Mouse (Mus musculus) intestine, embryonic 16.5 days (tissue): ENCODE results near the gene Nsdhl. TPM values are rescaled to one million over a fixed set of nuclear protein-coding genes. Genes with fewer than 3 reads are reported as not detected.

Source experiments
- ATAC-seq: fragments of 200-750 bp; cut with Nextera tagmentation; 2 replicates; pipeline ENCODE4 v1.8.0; 2017; ENCODE audit warnings: moderate TSS enrichment, moderate library complexity
- H3K27ac ChIP-seq: fragments of 300-500 bp; sonication (generic); 2 replicates; pipeline ENCODE4 v1.5.1; 2014; ENCODE audit warnings: mild to moderate bottlenecking, low read length
- H3K27me3 ChIP-seq: fragments of 300-500 bp; sonication (generic); replicated peaks from 2 replicates; pipeline ENCODE4 v1.6.1; 2014; ENCODE audit warnings: low read length, control low read depth, mixed read lengths; ENCODE audit not compliant: control insufficient read depth, insufficient read depth
- H3K36me3 ChIP-seq: fragments of 300-500 bp; sonication (generic); 2 replicates; pipeline ENCODE4 v1.6.1; 2014; ENCODE audit warnings: low read length, control low read depth; ENCODE audit not compliant: control insufficient read depth, insufficient read depth
- H3K4me1 ChIP-seq: fragments of 300-500 bp; sonication (generic); 2 replicates; pipeline ENCODE4 v1.6.1; 2014; ENCODE audit warnings: low read length, control low read depth, mixed read lengths; ENCODE audit not compliant: control insufficient read depth, insufficient read depth
- H3K4me2 ChIP-seq: fragments of 300-500 bp; sonication (generic); 2 replicates; pipeline ENCODE4 v1.6.1; 2014; ENCODE audit warnings: low read depth, low read length, control low read depth
- H3K4me3 ChIP-seq: fragments of 300-500 bp; sonication (generic); 2 replicates; pipeline ENCODE4 v1.5.1; 2014; ENCODE audit warnings: mild to moderate bottlenecking, low read length
- H3K9ac ChIP-seq: fragments of 300-500 bp; sonication (generic); 2 replicates; pipeline ENCODE4 v1.6.1; 2014; ENCODE audit warnings: low read depth, low read length
- H3K9me3 ChIP-seq: fragments of 300-500 bp; sonication (generic); 2 replicates; pipeline ENCODE4 v1.6.1; 2016; ENCODE audit warnings: low read length, control low read depth; ENCODE audit not compliant: control insufficient read depth
- WGBS: fragments of 180-500 bp; shearing (Covaris S2); extraction: QIAGEN DNeasy Blood & Tissue Kit; methylation state at CpG from one replicate; pipeline ENCODE4 v1.1.7; 2014; 5-methylcytosine and 5-hydroxymethylcytosine counted together
- microRNA counts: library from miRNA; unstranded; fragments of <30 nt; microRNA quantifications from one replicate; lab custom pipeline; 2016
- microRNA-seq: library from miRNA; unstranded; fragments of <30 nt; microRNA quantifications from one replicate; pipeline ENCODE4, GENCODE M21; 2016
- polyA plus RNA-seq: library from polyadenylated mRNA; unstranded; fragments of >200 nt; fragmentation: Nextera tagmentation; extraction: Ambion mirVana; gene quantifications from 2 replicates; pipeline ENCODE4 v1.2.1, GENCODE M21; 2015

Gene Nsdhl
- polyA plus RNA-seq, 1 experiment from 2014 or later: 46.8 TPM

GRCm38 (mm10) chrX:72988431-72988830, 70.1 kb downstream of the Nsdhl start:
- Histone ChIP-seq H3K4me3 (no peak overlapping the region), H3K27ac (no peak overlapping the region), H3K27me3 (peaks cover 9% of the 10 kb centered on the region; the same call in 1 of the 2 replicates), H3K4me2 (no peak overlapping the region), H3K36me3 (no peaks in the 10 kb centered on the region), H3K9ac (no peak overlapping the region), H3K9me3 (no peaks in the 10 kb centered on the region), H3K4me1 (no peaks in the 10 kb centered on the region)
- ATAC-seq: no peak
- 88% methylated on average over 3 of the region's 3 CpGs for WGBS

GRCm38 (mm10) chrX:72990581-72990980, 72.2 kb downstream of the Nsdhl start:
- no peaks in the 10 kb centered on the region for H3K36me3 ChIP-seq
- no peaks in the 10 kb centered on the region for H3K4me1 ChIP-seq
- no peak overlapping the region for H3K4me3 ChIP-seq
- no peak overlapping the region for H3K27ac ChIP-seq
- no peak for ATAC-seq
- WGBS: 74% methylated on average over 3 of the region's 3 CpGs
- no peak overlapping the region for H3K9ac ChIP-seq
- H3K4me2 ChIP-seq: no peak overlapping the region
- H3K9me3 ChIP-seq: no peaks in the 10 kb centered on the region
- peaks cover 9% of the 10 kb centered on the region; the same call in 1 of the 2 replicates for H3K27me3 ChIP-seq

GRCm38 (mm10) chrX:72992291-72992919, 74.0 kb downstream of the Nsdhl start:
- Histone ChIP-seq H3K27ac (no peak overlapping the region), H3K9me3 (no peaks in the 10 kb centered on the region), H3K4me2 (no peak overlapping the region), H3K9ac (no peak overlapping the region), H3K4me1 (no peaks in the 10 kb centered on the region), H3K4me3 (no peak overlapping the region), H3K36me3 (no peaks in the 10 kb centered on the region), H3K27me3 (peaks cover 7% of the 10 kb centered on the region; the same call in 1 of the 2 replicates)
- 59% methylated on average over 5 of the region's 5 CpGs for WGBS
- no peak for ATAC-seq

GRCm38 (mm10) chrX:72995542-72995941, 77.2 kb downstream of the Nsdhl start:
- peak; percentile 55; the same call in 1 of the 2 replicates for ATAC-seq
- WGBS: 56% methylated on average over 3 of the region's 3 CpGs

GRCm38 (mm10) chrX:73003110-73003509, 84.8 kb downstream of the Nsdhl start:
- Histone ChIP-seq H3K4me2 (no peak overlapping the region), H3K27me3 (peaks cover under 1% of the 10 kb centered on the region; the same call in 1 of the 2 replicates), H3K9ac (no peak overlapping the region), H3K27ac (no peak overlapping the region), H3K9me3 (no peaks in the 10 kb centered on the region), H3K4me1 (no peaks in the 10 kb centered on the region), H3K4me3 (no peak overlapping the region), H3K36me3 (no peaks in the 10 kb centered on the region)
- 76% methylated on average over 5 of the region's 5 CpGs for WGBS
- no peak for ATAC-seq

More at GRCm38 (mm10) chrX:72995542-72995941, 77.2 kb downstream of the Nsdhl start:
- Histone ChIP-seq H3K27ac (no peak overlapping the region), H3K36me3 (no peaks in the 10 kb centered on the region), H3K4me3 (no peak overlapping the region), H3K27me3 (peaks cover 12% of the 10 kb centered on the region), H3K9ac (no peak overlapping the region), H3K4me2 (no peak overlapping the region), H3K4me1 (no peaks in the 10 kb centered on the region), H3K9me3 (no peaks in the 10 kb centered on the region)

- H3K27ac ChIP-seq: no peak overlapping the region
- no peaks in the 10 kb centered on the region; the same call in 1 of the 2 replicates for H3K27me3 ChIP-seq
- WGBS: 66% methylated on average over 4 of the region's 4 CpGs
- no peaks in the 10 kb centered on the region for H3K36me3 ChIP-seq
- no peak overlapping the region for H3K9ac ChIP-seq
- ATAC-seq: no peak
- H3K4me1 ChIP-seq: no peaks in the 10 kb centered on the region
- H3K4me2 ChIP-seq: no peak overlapping the region
- no peak overlapping the region for H3K4me3 ChIP-seq
- H3K9me3 ChIP-seq: no peaks in the 10 kb centered on the region
Observed at GRCm38 (mm10) chrX:73005678-73006077, 87.3 kb downstream of the Nsdhl start.

GRCm38 (mm10) chrX:73007597-73008479, 89.5 kb downstream of the Nsdhl start:
- 0 out of 2 replicates have a peak overlapping the region, but pooled peaks have one; percentile 23 for H3K27ac ChIP-seq
- no peaks in the 10 kb centered on the region for H3K4me1 ChIP-seq
- H3K4me3 ChIP-seq: peak overlapping the region; percentile 42
- H3K4me2 ChIP-seq: peak overlapping the region; percentile 48
- peak overlapping the region; percentile 48; the same call in 1 of the 2 replicates for H3K9ac ChIP-seq
- WGBS: 14% methylated on average over 24 of the region's 27 CpGs
- H3K36me3 ChIP-seq: no peaks in the 10 kb centered on the region
- no peaks in the 10 kb centered on the region for H3K27me3 ChIP-seq
- peak; percentile 100 for ATAC-seq
- H3K9me3 ChIP-seq: no peaks in the 10 kb centered on the region

MicroRNA genes within 50 kb of the gene (microRNA counts, 519-probe panel; counts per million panel counts)
- microRNA mmu-miR-2137 (lab: Ali Mortazavi, UCI): 1,707 counts per million, percentile 24 among the panel's probes with 10 or more counts

Small RNAs within 50 kb of the gene (microRNA-seq; reads per million reads assigned to microRNA genes)
- gene Mir2137: not detected

Other genes with a start within 250 kb of the Nsdhl start
- gene Gabrq, start 93.4 kb upstream of the Nsdhl start, polyA plus RNA-seq: 0.10 and 0.33 TPM in 2 replicates
- 51.4 and 54.9 TPM in 2 replicates for gene Cetn2, start 146 bp upstream of the Nsdhl start, polyA plus RNA-seq
- 4.6 and 4.9 TPM in 2 replicates for gene Zfp185, start 68.8 kb downstream of the Nsdhl start, polyA plus RNA-seq
- not detected in 2 replicates for gene Pnma5, start 118.5 kb downstream of the Nsdhl start, polyA plus RNA-seq
- gene Pnma3, start 146.2 kb downstream of the Nsdhl start, polyA plus RNA-seq: 0.06 and 0.11 TPM in 2 replicates
- gene Xlr4a, start 163.9 kb downstream of the Nsdhl start, polyA plus RNA-seq: 3.0 and 4.3 TPM in 2 replicates
- 8.8 and 9.4 TPM in 2 replicates for gene Xlr3a, start 178.5 kb downstream of the Nsdhl start, polyA plus RNA-seq
- 0.33 TPM in 1 of 2 replicates, not detected in the other for gene Gm14685, start 198.5 kb downstream of the Nsdhl start, polyA plus RNA-seq
- 0.10 and 0.28 TPM in 2 replicates for gene Xlr5b, start 230.2 kb downstream of the Nsdhl start, polyA plus RNA-seq
- 0.39 TPM in 1 of 2 replicates, not detected in the other for gene DXBay18, start 230.9 kb downstream of the Nsdhl start, polyA plus RNA-seq